ENCODE assay signal across 24 mouse cellular contexts in genomic region chr12:86324297-86324696, GRCm38 (mm10).
"Had no signal": no experiment of that assay in that cellular context is flagged by ENCODE, and none has a peak within 500 bp of the region (broad histone marks: within the 10 kb centered on the region; RNA-seq: fewer than 3 reads in every experiment).

No protein-coding gene starts in this region.

- DNase-seq: kidney, adult 2 months; kidney, postnatal 25 days; layer of hippocampus, adult 9-11 months; lung, adult 18-20 months; lung, postnatal 10 days; lung, postnatal 36 days; midbrain, embryonic 14.5 days; right cerebral cortex, adult 18-20 months; right cerebral cortex, postnatal 14 days; right cerebral cortex, postnatal 4 days; thymus, adult 2 months; thymus, postnatal 25 days had no signal

- H3K36me3 ChIP-seq: limb, embryonic 10.5 days; limb, embryonic 13.5 days; lung, embryonic 15.5 days; midbrain, embryonic 10.5 days; neural tube, embryonic 12.5 days; neural tube, embryonic 15.5 days had no signal

- H3K9me3 ChIP-seq: limb, embryonic 10.5 days; limb, embryonic 13.5 days; lung, embryonic 15.5 days; megakaryocyte, embryonic 14.5 days; midbrain, embryonic 10.5 days; neural tube, embryonic 12.5 days; neural tube, embryonic 15.5 days had no signal

- H3K4me3 ChIP-seq: layer of hippocampus, adult 2 months; limb, embryonic 10.5 days; limb, embryonic 13.5 days; lung, embryonic 15.5 days; megakaryocyte, embryonic 14.5 days; midbrain, embryonic 10.5 days; neural tube, embryonic 12.5 days; neural tube, embryonic 15.5 days had no signal

- H3K4me2 ChIP-seq: limb, embryonic 13.5 days; lung, embryonic 15.5 days; neural tube, embryonic 12.5 days; neural tube, embryonic 15.5 days had no signal

- H3K4me1 ChIP-seq: lung, embryonic 15.5 days; megakaryocyte, embryonic 14.5 days had no signal

- H3K27ac ChIP-seq: kidney, postnatal 0 days; layer of hippocampus, adult 2 months; limb, embryonic 10.5 days; limb, embryonic 13.5 days; liver, embryonic 14.5 days; lung, embryonic 15.5 days; midbrain, embryonic 10.5 days; neural tube, embryonic 12.5 days; neural tube, embryonic 15.5 days; stomach, postnatal 0 days had no signal

- ATAC-seq: intestine, postnatal 0 days had no signal

- H3K9ac ChIP-seq: limb, embryonic 13.5 days; liver, embryonic 14.5 days; lung, embryonic 15.5 days; neural tube, embryonic 12.5 days; neural tube, embryonic 15.5 days had no signal

- H3K27me3 ChIP-seq: limb, embryonic 13.5 days had no signal
